Mouse (Mus musculus): ENCODE measurements at regions not wholly inside any gene's neighbourhood (a gene's known extent, or its start where the extent isn't known, plus 50 kb on each side); places are given as distances from the start of the nearest gene placed in this dataset.
A peak's percentile ranks its signal among the peaks of the same experiment; 100 is the strongest.

DNA sequence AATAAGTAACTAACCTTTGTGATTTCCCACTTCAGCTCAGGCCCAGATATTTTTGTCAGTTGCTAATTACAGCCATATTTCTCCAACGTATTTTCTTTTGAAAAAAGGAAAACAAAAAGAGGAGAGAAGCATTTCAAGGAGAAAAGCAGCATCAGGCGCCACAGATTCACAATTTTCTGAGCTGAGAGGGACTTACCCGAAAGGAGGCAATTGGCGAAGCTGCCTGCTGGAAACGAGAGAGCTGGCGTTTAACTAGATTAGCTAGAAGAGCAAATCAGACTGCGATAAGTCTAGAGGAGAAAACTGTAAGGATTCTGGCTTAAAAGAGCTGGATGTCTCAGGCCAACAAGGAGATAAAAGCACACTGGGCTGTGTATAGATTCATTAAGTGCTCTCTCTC, 937.7 kb upstream of the Zeb2 start:
- H3K4me1 ChIP-seq (ENCODE audit: control insufficient read depth, insufficient read depth, low read length) = no peaks in the 10 kb centered on the region
- DNase-seq (ENCODE audit: low spot score) (no peak), ATAC-seq (ENCODE audit: low FRiP score, low read depth) (no peak)
- no peak for TF ChIP-seq POLR2A (IDR thresholded peaks at IDR 0.05; ENCODE audit: borderline replicate concordance, extremely low read depth, insufficient read depth, insufficient read length)
- H3K36me3 ChIP-seq (ENCODE audit: control insufficient read depth, insufficient read depth, low read length) = no peaks in the 10 kb centered on the region
- no peak overlapping the region for H3K4me3 ChIP-seq (replicated peaks; ENCODE audit: low read length)
- H3K9ac ChIP-seq (ENCODE audit: low read depth, low read length, severe bottlenecking) = no peak overlapping the region
- no peaks in the 10 kb centered on the region for H3K9me3 ChIP-seq (ENCODE audit: control insufficient read depth, low read length)
- no peak overlapping the region for H3K4me2 ChIP-seq (replicated peaks; ENCODE audit: low read depth, low read length, severe bottlenecking)
- H3K27me3 ChIP-seq (ENCODE audit: control insufficient read depth, insufficient read depth, low read length) = no peaks in the 10 kb centered on the region
- H3K27ac ChIP-seq (replicated peaks; ENCODE audit: low read depth, low read length) = no peak overlapping the region
- WGBS = 33% methylated on average over 7 of the region's 7 CpGs

DNA sequence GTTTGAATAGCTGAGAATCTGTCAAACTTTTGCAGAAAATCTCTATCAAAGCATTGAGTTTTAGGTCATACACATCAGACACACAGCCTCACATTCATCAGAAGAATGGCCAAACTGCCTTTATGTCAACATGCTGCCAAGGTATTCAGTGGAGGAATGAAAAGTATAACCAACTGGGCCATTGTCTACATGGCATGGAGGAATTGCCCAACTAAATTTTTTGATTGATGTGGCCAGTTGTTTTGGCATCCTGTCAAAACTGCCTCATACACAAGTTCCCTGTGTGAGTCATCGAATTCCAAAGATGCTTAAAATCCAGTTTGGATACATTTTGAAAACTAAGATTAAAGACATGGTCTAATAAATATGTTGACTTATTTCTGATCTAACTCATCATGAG, 904.7 kb upstream of the Zeb2 start:
- Histone ChIP-seq H3K36me3 (ENCODE audit: control insufficient read depth, insufficient read depth, low read length) (no peaks in the 10 kb centered on the region), H3K27ac (replicated peaks; ENCODE audit: low read depth, low read length) (no peak overlapping the region), H3K27me3 (ENCODE audit: control insufficient read depth, insufficient read depth, low read length) (no peaks in the 10 kb centered on the region), H3K9ac (ENCODE audit: low read depth, low read length, severe bottlenecking) (no peak overlapping the region), H3K4me3 (replicated peaks; ENCODE audit: low read length) (no peak overlapping the region), H3K9me3 (ENCODE audit: control insufficient read depth, low read length) (no peaks in the 10 kb centered on the region), H3K4me1 (ENCODE audit: control insufficient read depth, insufficient read depth, low read length) (no peaks in the 10 kb centered on the region), H3K4me2 (replicated peaks; ENCODE audit: low read depth, low read length, severe bottlenecking) (no peak overlapping the region)
- no peak for TF ChIP-seq POLR2A (IDR thresholded peaks at IDR 0.05; ENCODE audit: borderline replicate concordance, extremely low read depth, insufficient read depth, insufficient read length)
- ATAC-seq (ENCODE audit: low FRiP score, low read depth) = peak; percentile 74
- DNase-seq (ENCODE audit: low spot score) = peak; percentile 59
- WGBS = 78% methylated on average over 1 of the region's 1 CpGs

DNA sequence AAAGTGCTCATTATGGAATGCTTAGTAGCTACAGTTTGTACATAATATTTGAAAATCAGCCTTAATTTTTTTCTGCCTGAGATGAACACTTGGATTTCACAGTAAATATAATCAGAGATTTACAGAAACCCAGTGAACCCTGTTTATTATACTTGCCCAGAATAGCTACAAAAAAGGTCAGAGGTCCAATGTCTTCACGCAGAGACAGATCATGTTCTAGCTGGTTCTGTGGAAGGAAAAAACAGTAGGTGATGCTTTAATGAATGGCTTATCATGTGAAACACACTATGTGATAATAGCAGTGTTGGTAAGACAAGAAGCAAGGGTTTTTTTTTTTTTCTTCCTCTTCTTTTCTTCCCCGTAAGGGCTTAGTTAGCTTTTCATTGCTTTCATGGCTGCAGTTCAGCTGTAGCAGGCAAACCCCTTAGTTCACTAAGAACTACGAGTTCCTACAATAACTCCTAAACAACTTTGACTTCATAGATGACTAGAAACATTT, 896.6 kb upstream of the Zeb2 start:
- Histone ChIP-seq H3K4me3 (replicated peaks; ENCODE audit: low read length) (no peak overlapping the region), H3K4me2 (replicated peaks; ENCODE audit: low read depth, low read length, severe bottlenecking) (no peak overlapping the region), H3K36me3 (ENCODE audit: control insufficient read depth, insufficient read depth, low read length) (no peaks in the 10 kb centered on the region), H3K9ac (ENCODE audit: low read depth, low read length, severe bottlenecking) (no peak overlapping the region), H3K27me3 (ENCODE audit: control insufficient read depth, insufficient read depth, low read length) (no peaks in the 10 kb centered on the region), H3K9me3 (ENCODE audit: control insufficient read depth, low read length) (no peaks in the 10 kb centered on the region), H3K27ac (replicated peaks; ENCODE audit: low read depth, low read length) (no peak overlapping the region), H3K4me1 (ENCODE audit: control insufficient read depth, insufficient read depth, low read length) (no peaks in the 10 kb centered on the region)
- no peak for DNase-seq (ENCODE audit: low spot score)
- ATAC-seq (ENCODE audit: low FRiP score, low read depth) = no peak
- TF ChIP-seq POLR2A (IDR thresholded peaks at IDR 0.05; ENCODE audit: borderline replicate concordance, extremely low read depth, insufficient read depth, insufficient read length) = no peak
- WGBS = 66% methylated on average over 3 of the region's 3 CpGs

DNA sequence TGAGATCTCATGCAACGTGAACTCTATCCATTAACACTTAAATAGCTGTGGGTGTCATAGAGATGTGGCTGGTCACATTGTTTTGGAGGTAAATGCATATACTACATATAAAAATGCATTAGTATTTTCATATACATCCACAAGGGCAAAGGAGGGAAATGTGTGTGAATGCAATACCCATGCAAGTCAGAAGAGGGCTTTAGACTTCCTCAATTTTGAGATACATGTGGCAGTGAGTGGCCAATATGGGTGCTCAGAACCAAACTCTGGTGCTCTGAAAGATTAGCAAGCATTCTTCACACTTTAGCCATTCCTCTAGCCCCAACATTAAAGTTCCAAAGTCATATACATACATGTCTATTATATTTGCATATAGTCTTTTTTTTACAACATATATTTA, 895.5 kb upstream of the Zeb2 start:
- no peak for TF ChIP-seq POLR2A (IDR thresholded peaks at IDR 0.05; ENCODE audit: borderline replicate concordance, extremely low read depth, insufficient read depth, insufficient read length)
- no peaks in the 10 kb centered on the region for H3K4me1 ChIP-seq (ENCODE audit: control insufficient read depth, insufficient read depth, low read length)
- WGBS = 87% methylated on average over 1 of the region's 1 CpGs
- H3K4me2 ChIP-seq (replicated peaks; ENCODE audit: low read depth, low read length, severe bottlenecking) = no peak overlapping the region
- no peak overlapping the region for H3K4me3 ChIP-seq (replicated peaks; ENCODE audit: low read length)
- no peak for ATAC-seq (ENCODE audit: low FRiP score, low read depth)
- DNase-seq (ENCODE audit: low spot score) = no peak
- no peak overlapping the region for H3K9ac ChIP-seq (ENCODE audit: low read depth, low read length, severe bottlenecking)
- no peaks in the 10 kb centered on the region for H3K9me3 ChIP-seq (ENCODE audit: control insufficient read depth, low read length)
- H3K27ac ChIP-seq (replicated peaks; ENCODE audit: low read depth, low read length) = no peak overlapping the region
- H3K27me3 ChIP-seq (ENCODE audit: control insufficient read depth, insufficient read depth, low read length) = no peaks in the 10 kb centered on the region
- H3K36me3 ChIP-seq (ENCODE audit: control insufficient read depth, insufficient read depth, low read length) = no peaks in the 10 kb centered on the region

DNA sequence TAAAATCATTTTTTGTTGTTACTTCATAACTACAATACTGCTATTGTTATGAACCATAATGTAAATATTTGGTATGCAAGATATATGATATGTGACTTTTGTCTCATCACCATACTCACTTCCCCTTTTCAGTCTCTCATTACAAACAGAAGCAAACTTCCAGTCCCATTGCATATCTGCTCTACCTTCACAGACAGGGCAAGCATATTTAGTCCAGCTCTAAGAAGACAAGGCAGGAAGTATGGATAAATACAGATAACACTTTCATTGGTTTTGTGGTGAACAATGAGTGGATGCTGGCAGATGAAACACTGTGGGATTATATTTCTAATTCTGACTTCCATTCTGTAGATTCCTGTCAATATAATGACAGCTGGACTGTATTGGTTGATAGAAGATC, 858.0 kb upstream of the Zeb2 start:
- H3K36me3 ChIP-seq (ENCODE audit: control insufficient read depth, insufficient read depth, low read length) = no peaks in the 10 kb centered on the region
- H3K4me1 ChIP-seq (ENCODE audit: control insufficient read depth, insufficient read depth, low read length) = no peaks in the 10 kb centered on the region
- no peak overlapping the region for H3K9ac ChIP-seq (ENCODE audit: low read depth, low read length, severe bottlenecking)
- H3K9me3 ChIP-seq (ENCODE audit: control insufficient read depth, low read length) = no peaks in the 10 kb centered on the region
- no peak overlapping the region for H3K4me3 ChIP-seq (replicated peaks; ENCODE audit: low read length)
- no peak for ATAC-seq (ENCODE audit: low FRiP score, low read depth)
- TF ChIP-seq POLR2A (IDR thresholded peaks at IDR 0.05; ENCODE audit: borderline replicate concordance, extremely low read depth, insufficient read depth, insufficient read length) = no peak
- no peaks in the 10 kb centered on the region for H3K27me3 ChIP-seq (ENCODE audit: control insufficient read depth, insufficient read depth, low read length)
- no peak overlapping the region for H3K4me2 ChIP-seq (replicated peaks; ENCODE audit: low read depth, low read length, severe bottlenecking)
- H3K27ac ChIP-seq (replicated peaks; ENCODE audit: low read depth, low read length) = no peak overlapping the region
- no peak for DNase-seq (ENCODE audit: low spot score)

DNA sequence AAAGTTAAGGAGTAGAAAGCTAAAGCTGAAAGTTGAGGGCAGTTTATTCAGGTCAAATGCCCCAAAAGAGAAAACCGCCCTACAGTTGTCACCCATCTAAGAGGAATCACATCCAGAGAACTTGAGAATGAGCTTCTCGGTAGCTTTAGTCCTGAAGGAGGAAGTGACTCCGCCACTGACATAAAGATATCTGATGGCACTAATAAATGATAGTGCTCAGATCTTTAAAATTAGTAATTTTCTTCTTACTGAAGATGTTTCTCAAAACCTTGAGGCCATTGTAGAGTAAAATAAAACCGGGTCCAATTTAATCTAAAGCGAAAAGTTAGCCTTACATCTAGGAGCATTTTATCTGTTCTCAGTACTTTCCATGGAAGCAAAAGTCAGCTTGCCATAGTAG, 851.4 kb upstream of the Zeb2 start:
- WGBS = 87% methylated on average over 5 of the region's 5 CpGs
- H3K9me3 ChIP-seq (ENCODE audit: control insufficient read depth, low read length) = no peaks in the 10 kb centered on the region
- no peaks in the 10 kb centered on the region for H3K36me3 ChIP-seq (ENCODE audit: control insufficient read depth, insufficient read depth, low read length)
- no peak overlapping the region for H3K27ac ChIP-seq (replicated peaks; ENCODE audit: low read depth, low read length)
- H3K27me3 ChIP-seq (ENCODE audit: control insufficient read depth, insufficient read depth, low read length) = no peaks in the 10 kb centered on the region
- no peak for TF ChIP-seq POLR2A (IDR thresholded peaks at IDR 0.05; ENCODE audit: borderline replicate concordance, extremely low read depth, insufficient read depth, insufficient read length)
- DNase-seq (ENCODE audit: low spot score) (no peak), ATAC-seq (ENCODE audit: low FRiP score, low read depth) (no peak)
- no peaks in the 10 kb centered on the region for H3K4me1 ChIP-seq (ENCODE audit: control insufficient read depth, insufficient read depth, low read length)
- H3K4me2 ChIP-seq (replicated peaks; ENCODE audit: low read depth, low read length, severe bottlenecking) = no peak overlapping the region
- no peak overlapping the region for H3K9ac ChIP-seq (ENCODE audit: low read depth, low read length, severe bottlenecking)
- no peak overlapping the region for H3K4me3 ChIP-seq (replicated peaks; ENCODE audit: low read length)

Measured in limb, embryonic 14.5 days (tissue).